Mouse (Mus musculus) liver, adult 2 months (tissue): ENCODE results near the gene Gm6583. TPM values are rescaled to one million over a fixed set of nuclear protein-coding genes. Genes with fewer than 3 reads are reported as not detected.

Source experiments
- DNase-seq: peaks from one replicate; pipeline ENCODE4 v3.0.0-alpha.2; 2011; ENCODE audit warnings: low read depth, low spot score; ENCODE audit errors: extremely low read depth
- H3K27ac ChIP-seq: fragments of 200-500 bp; replicated peaks from 2 replicates; pipeline ENCODE4 v1.5.1; 2012; ENCODE audit warnings: low read depth, mild to moderate bottlenecking, control low read depth, inconsistent platforms, low read length; ENCODE audit not compliant: insufficient read depth
- H3K27me3 ChIP-seq: fragments of 200-500 bp; 2 replicates; pipeline ENCODE4 v1.6.1; 2012; ENCODE audit warnings: mild to moderate bottlenecking, moderate library complexity, low read length, inconsistent platforms; ENCODE audit not compliant: control insufficient read depth, insufficient read depth
- H3K36me3 ChIP-seq: fragments of 200-500 bp; 2 replicates; pipeline ENCODE4 v1.6.1; 2012; ENCODE audit warnings: low read length, inconsistent platforms; ENCODE audit not compliant: control insufficient read depth, insufficient read depth
- H3K4me1 ChIP-seq: fragments of 200-500 bp; 2 replicates; pipeline ENCODE4 v1.6.1; 2011; ENCODE audit warnings: low read length; ENCODE audit not compliant: control insufficient read depth, insufficient read depth
- H3K4me3 ChIP-seq: fragments of 200-500 bp; 2 replicates; pipeline ENCODE4 v1.5.1; 2011; ENCODE audit warnings: low read depth, mild to moderate bottlenecking, control low read depth, low read length, moderate library complexity; ENCODE audit not compliant: insufficient read depth
- H3K79me2 ChIP-seq: fragments of 200-500 bp; 2 replicates; pipeline ENCODE4 v1.6.1; 2012; ENCODE audit warnings: inconsistent platforms, mild to moderate bottlenecking, low read length, moderate library complexity; ENCODE audit not compliant: control insufficient read depth, insufficient read depth
- H3K9ac ChIP-seq: fragments of 200-500 bp; 2 replicates; pipeline ENCODE4 v1.6.1; 2012; ENCODE audit warnings: low read depth, mild to moderate bottlenecking, control low read depth, inconsistent platforms, low read length
- CTCF ChIP-seq: fragments of 200-500 bp; IDR thresholded peaks from 2 replicates; pipeline ENCODE4 v1.5.1; 2011; ENCODE audit warnings: low read depth, low read length, control low read depth
- POLR2A ChIP-seq: fragments of 200-500 bp; IDR thresholded peaks from 2 replicates; pipeline ENCODE4 v1.6.1; 2011; ENCODE audit warnings: low read length, control low read depth; ENCODE audit not compliant: insufficient read depth; ENCODE audit errors: extremely low read depth
- WGBS: fragments of 180-500 bp; shearing (Covaris S2); methylation state at CpG from one replicate; pipeline ENCODE4 v1.1.7; 2018; 5-methylcytosine and 5-hydroxymethylcytosine counted together
- polyA plus RNA-seq: library from polyadenylated mRNA; depleted of rRNA; stranded (reverse); fragments of >200 nt; gene quantifications from 2 replicates; pipeline ENCODE4 v1.2.3, GENCODE M21; 2012; rRNA removed
- total RNA-seq: library from RNA; depleted of rRNA; stranded (reverse); fragments of >200 nt; gene quantifications from 2 replicates; pipeline ENCODE4 v1.2.3, GENCODE M21; 2014; rRNA removed

Gm6583 gene
- total RNA-seq: 0.09 TPM in 1 of 2 replicates, not detected in the other
- not detected in 2 replicates for polyA plus RNA-seq

DNA sequence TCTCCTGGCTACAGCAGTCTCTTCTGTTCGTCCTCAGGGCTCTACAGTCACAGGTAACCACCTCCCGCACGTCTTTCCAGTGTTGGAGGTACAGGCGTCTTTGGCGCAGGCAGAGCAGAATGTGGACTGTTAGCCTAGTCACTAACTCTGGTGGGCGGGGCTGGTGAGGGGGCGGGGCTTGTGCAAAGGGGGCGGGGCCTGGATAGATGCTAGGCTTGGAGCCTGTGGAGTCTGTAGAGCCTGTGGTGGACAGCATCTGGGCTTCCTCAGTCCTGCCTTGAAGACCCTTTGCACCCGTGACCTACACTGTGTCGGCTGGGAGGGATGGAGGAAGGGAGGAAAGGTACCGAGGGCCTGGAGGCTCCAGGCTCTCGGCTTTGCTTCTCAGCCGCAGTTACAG lies at the start of gene Gm6583:
Gene Gm6583 (minus strand): TSS at position 124 of the 400 bp plus-strand sequence.
- Histone ChIP-seq H3K4me1 (no peaks in the 10 kb centered on the region), H3K9ac (no peak within 1 kb of the TSS), H3K79me2 (no peaks in the 10 kb centered on the region), H3K27ac (no peak within 1 kb of the TSS), H3K4me3 (no peak within 1 kb of the TSS), H3K36me3 (no peaks in the 10 kb centered on the region), H3K27me3 (no peaks in the 10 kb centered on the region)
- 76% methylated on average over 13 of the region's 13 CpGs for WGBS
- no peak for TF ChIP-seq POLR2A
- no peak for TF ChIP-seq CTCF
- no peak for DNase-seq

DNA sequence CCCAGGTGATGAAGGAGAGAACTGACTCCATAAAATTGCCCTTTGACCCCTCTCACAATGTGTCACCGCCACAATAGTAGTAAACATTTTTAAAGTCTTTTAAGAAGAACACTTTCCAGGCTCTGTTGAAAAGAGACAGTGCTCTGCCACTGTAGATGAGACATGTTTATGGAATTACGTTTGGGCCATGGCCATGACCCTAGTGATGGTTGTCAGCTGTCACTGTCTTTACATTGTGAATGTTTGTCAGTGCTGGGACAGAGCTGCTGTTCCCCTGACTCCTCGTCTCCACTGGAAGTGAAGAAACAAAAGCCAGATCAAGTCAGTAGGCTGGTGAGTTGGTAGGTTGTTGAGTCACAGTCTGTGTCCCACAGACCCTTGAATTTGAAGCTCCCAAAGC lies 46.6 kb upstream of the Gm6583 start:
- WGBS: 61% methylated on average over 3 of the region's 3 CpGs
- Histone ChIP-seq H3K36me3 (no peaks in the 10 kb centered on the region), H3K4me3 (no peak overlapping the region), H3K9ac (no peak overlapping the region), H3K4me1 (no peaks in the 10 kb centered on the region), H3K27me3 (no peaks in the 10 kb centered on the region), H3K79me2 (no peaks in the 10 kb centered on the region), H3K27ac (no peak overlapping the region)
- DNase-seq: no peak
- no peak for TF ChIP-seq POLR2A
- no peak for TF ChIP-seq CTCF

GRCm38 (mm10) chr5:112399284-112399683 lies 43.5 kb upstream of the Gm6583 start:
- no peaks in the 10 kb centered on the region for H3K4me1 ChIP-seq
- no peaks in the 10 kb centered on the region for H3K79me2 ChIP-seq
- 71% methylated on average over 10 of the region's 10 CpGs for WGBS
- no peak overlapping the region for H3K4me3 ChIP-seq
- H3K27me3 ChIP-seq: peaks cover 6% of the 10 kb centered on the region
- H3K36me3 ChIP-seq: no peaks in the 10 kb centered on the region
- TF ChIP-seq POLR2A: no peak
- no peak for TF ChIP-seq CTCF
- no peak for DNase-seq
- H3K9ac ChIP-seq: no peak overlapping the region
- no peak overlapping the region for H3K27ac ChIP-seq

DNA sequence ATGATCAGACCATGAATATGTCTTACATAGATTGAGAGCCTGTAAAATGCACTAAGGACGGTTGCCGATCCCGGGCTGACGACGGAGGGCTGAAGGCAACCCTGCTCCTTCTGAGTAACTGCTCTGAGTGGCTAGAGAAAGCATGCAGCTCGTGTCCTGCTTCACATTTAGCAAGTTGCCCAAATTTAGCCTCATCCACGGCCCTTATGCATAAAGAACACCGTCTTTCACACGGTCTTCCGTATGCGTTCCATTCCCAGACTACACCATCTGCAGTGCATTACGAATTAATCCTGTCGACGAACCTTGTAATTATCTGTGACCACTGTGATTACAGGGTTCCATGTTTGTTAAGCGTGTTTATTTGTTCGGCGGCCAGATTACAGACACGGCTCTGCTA lies 40.2 kb upstream of the Gm6583 start:
- H3K4me3 ChIP-seq: no peak overlapping the region
- WGBS: 79% methylated on average over 18 of the region's 18 CpGs
- TF ChIP-seq CTCF (no peak), POLR2A (no peak)
- no peaks in the 10 kb centered on the region for H3K36me3 ChIP-seq
- H3K9ac ChIP-seq: no peak overlapping the region
- H3K27ac ChIP-seq: no peak overlapping the region
- H3K27me3 ChIP-seq: peaks cover 9% of the 10 kb centered on the region
- no peaks in the 10 kb centered on the region for H3K4me1 ChIP-seq
- no peak for DNase-seq
- H3K79me2 ChIP-seq: no peaks in the 10 kb centered on the region

DNA sequence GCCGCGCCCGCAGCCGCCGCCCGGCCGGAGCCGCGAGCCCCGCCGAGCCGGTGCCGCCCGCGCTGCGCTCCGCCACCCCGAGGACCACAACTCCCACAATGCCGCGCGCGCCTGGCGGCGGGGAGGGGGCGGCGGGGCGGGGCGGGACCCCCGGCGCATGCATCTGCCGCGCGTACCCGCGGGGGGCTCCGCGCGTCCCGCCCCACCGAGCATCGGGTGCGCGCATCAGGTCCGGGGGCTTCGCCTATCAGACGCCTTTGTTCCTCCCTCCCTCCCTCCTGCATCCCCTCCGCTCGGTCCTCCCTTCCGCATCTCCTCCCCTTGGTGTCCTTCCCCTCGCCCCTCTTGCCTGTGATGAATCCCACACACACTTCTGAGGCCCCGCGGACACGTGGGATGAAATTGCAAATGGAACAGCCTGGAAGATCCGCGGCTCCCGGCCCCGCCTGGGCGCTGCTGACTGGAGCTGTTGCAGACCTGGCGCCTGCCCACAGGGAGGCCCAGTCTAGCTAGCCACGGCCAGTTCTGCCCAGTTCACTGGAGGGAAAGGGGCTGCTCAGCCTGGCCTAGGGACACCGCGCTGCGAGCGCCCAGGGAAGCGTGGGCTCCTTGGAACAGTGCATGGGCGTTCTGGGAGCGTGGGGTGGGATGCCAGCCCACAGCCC lies 39.1 kb upstream of the Gm6583 start, which contains the start of gene Asphd2:
Gene Asphd2 (minus strand): TSS at position 88 of the 665 bp plus-strand sequence.
- DNase-seq: no peak
- Histone ChIP-seq H3K4me3 (no peak within 1 kb of the TSS; the same call in 1 of the 2 replicates), H3K79me2 (no peaks in the 10 kb centered on the region), H3K4me1 (no peaks in the 10 kb centered on the region), H3K27me3 (peaks cover 9% of the 10 kb centered on the region), H3K9ac (no peak within 1 kb of the TSS), H3K36me3 (no peaks in the 10 kb centered on the region), H3K27ac (no peak within 1 kb of the TSS)
- 5% methylated on average over 59 of the region's 67 CpGs for WGBS
- TF ChIP-seq POLR2A: no peak
- no peak for TF ChIP-seq CTCF

GRCm38 (mm10) chr5:112394415-112394763 lies 38.6 kb upstream of the Gm6583 start:
- H3K9ac ChIP-seq: no peak overlapping the region

More at GRCm38 (mm10) chr5:112394415-112394763, 38.6 kb upstream of the Gm6583 start:
- H3K79me2 ChIP-seq: no peaks in the 10 kb centered on the region
- no peaks in the 10 kb centered on the region for H3K4me1 ChIP-seq
- no peak overlapping the region for H3K4me3 ChIP-seq
- TF ChIP-seq CTCF (no peak), POLR2A (no peak)
- WGBS: under 1% methylated on average over 27 of the region's 28 CpGs
- DNase-seq: no peak
- peaks cover 9% of the 10 kb centered on the region for H3K27me3 ChIP-seq
- H3K36me3 ChIP-seq: no peaks in the 10 kb centered on the region
- H3K27ac ChIP-seq: no peak overlapping the region
